Mouse (Mus musculus): ENCODE measurements around the gene Slc22a29. TPM values are rescaled to one million over a fixed set of nuclear protein-coding genes. Genes with fewer than 3 reads are reported as not detected.
"Not testable (repeated sequence)": the region's sequence is repeated elsewhere in the genome, so short reads cannot be mapped to it uniquely, and the experiment has no call there.

Slc22a29 gene
- 0.13 TPM in 1 of 2 replicates, not detected in the other for polyA plus RNA-seq (2015; fragmentation: Nextera tagmentation; extraction: Ambion mirVana)

GRCm38 (mm10) chr19:8218800-8219199 is at the start of gene Slc22a29:
TSS of gene Slc22a29 (minus strand) at chr19:8218900.
- no peak for ATAC-seq (ENCODE audit: low FRiP score, low read depth)
- no peaks in the 10 kb centered on the region for H3K9me3 ChIP-seq
- H3K4me1 ChIP-seq: no peaks in the 10 kb centered on the region
- no peak within 1 kb of the TSS for H3K4me3 ChIP-seq
- H3K27ac ChIP-seq: no peak within 1 kb of the TSS
- 83% methylated on average over 2 of the region's 2 CpGs for WGBS
- no peaks in the 10 kb centered on the region for H3K27me3 ChIP-seq
- no peak within 1 kb of the TSS for H3K9ac ChIP-seq
- H3K36me3 ChIP-seq: no peaks in the 10 kb centered on the region
- no peak within 1 kb of the TSS for H3K4me2 ChIP-seq (replicated peaks)

GRCm38 (mm10) chr19:8265324-8265723 is 46.6 kb upstream of the Slc22a29 start:
- H3K9me3 ChIP-seq: no peaks in the 10 kb centered on the region
- no peak overlapping the region for H3K4me2 ChIP-seq (replicated peaks)
- H3K4me1 ChIP-seq: no peaks in the 10 kb centered on the region
- no peaks in the 10 kb centered on the region for H3K27me3 ChIP-seq
- no peak overlapping the region for H3K4me3 ChIP-seq
- WGBS: 72% methylated on average over 3 of the region's 3 CpGs
- H3K27ac ChIP-seq: no peak overlapping the region
- no peak for ATAC-seq (ENCODE audit: low FRiP score, low read depth)
- H3K36me3 ChIP-seq: no peaks in the 10 kb centered on the region
- no peak overlapping the region for H3K9ac ChIP-seq

GRCm38 (mm10) chr19:8252705-8253037 is 34.0 kb upstream of the Slc22a29 start:
- Histone ChIP-seq H3K27me3 (no peaks in the 10 kb centered on the region), H3K36me3 (no peaks in the 10 kb centered on the region), H3K4me1 (no peaks in the 10 kb centered on the region), H3K9ac (peak overlapping the region; percentile 72), H3K27ac (peak overlapping the region; percentile 89), H3K4me3 (peak overlapping the region; percentile 64), H3K4me2 (replicated peaks) (peak overlapping the region; percentile 68), H3K9me3 (peaks cover 5% of the 10 kb centered on the region; the same call in 1 of the 2 replicates)
- WGBS: 34% methylated on average over 3 of the region's 3 CpGs
- peak; percentile 69 for ATAC-seq (ENCODE audit: low FRiP score, low read depth)

- Histone ChIP-seq H3K27ac (peak overlapping the region; percentile 89), H3K4me1 (no peaks in the 10 kb centered on the region), H3K27me3 (no peaks in the 10 kb centered on the region), H3K9ac (peak overlapping the region; percentile 72), H3K36me3 (no peaks in the 10 kb centered on the region), H3K4me2 (replicated peaks) (peak overlapping the region; percentile 68), H3K9me3 (peaks cover 5% of the 10 kb centered on the region; the same call in 1 of the 2 replicates), H3K4me3 (peak overlapping the region; percentile 64)
- ATAC-seq (ENCODE audit: low FRiP score, low read depth): peak; percentile 94
- WGBS: 6% methylated on average over 52 of the region's 58 CpGs
Measured at GRCm38 (mm10) chr19:8251896-8252704, 33.4 kb upstream of the Slc22a29 start.

GRCm38 (mm10) chr19:8228916-8229315 is 10.2 kb upstream of the Slc22a29 start:
- no peak overlapping the region for H3K9ac ChIP-seq
- H3K4me2 ChIP-seq (replicated peaks): no peak overlapping the region
- H3K9me3 ChIP-seq: no peaks in the 10 kb centered on the region
- ATAC-seq (ENCODE audit: low FRiP score, low read depth): no peak
- H3K27ac ChIP-seq: no peak overlapping the region
- no peak overlapping the region for H3K4me3 ChIP-seq
- H3K27me3 ChIP-seq: no peaks in the 10 kb centered on the region
- H3K4me1 ChIP-seq: no peaks in the 10 kb centered on the region
- H3K36me3 ChIP-seq: no peaks in the 10 kb centered on the region

GRCm38 (mm10) chr19:8148787-8149523 is 69.7 kb downstream of the Slc22a29 start:
- Histone ChIP-seq H3K4me1 (no peaks in the 10 kb centered on the region), H3K4me3 (no peak overlapping the region), H3K36me3 (no peaks in the 10 kb centered on the region), H3K27ac (no peak overlapping the region), H3K9ac (no peak overlapping the region), H3K27me3 (no peaks in the 10 kb centered on the region), H3K9me3 (peaks cover 9% of the 10 kb centered on the region; the same call in 1 of the 2 replicates), H3K4me2 (replicated peaks) (no peak overlapping the region)
- ATAC-seq (ENCODE audit: low FRiP score, low read depth): no peak
- WGBS: 57% methylated on average over 2 of the region's 2 CpGs

GRCm38 (mm10) chr19:8142716-8143115 is 76.0 kb downstream of the Slc22a29 start:
- H3K4me3 ChIP-seq; H3K36me3 ChIP-seq; H3K27me3 ChIP-seq; H3K4me1 ChIP-seq; H3K9me3 ChIP-seq; H3K4me2 ChIP-seq (replicated peaks); H3K9ac ChIP-seq; ATAC-seq (ENCODE audit: low FRiP score, low read depth); H3K27ac ChIP-seq: not testable (repeated sequence)
- WGBS: 73% methylated on average over 2 of the region's 2 CpGs

GRCm38 (mm10) chr19:8134127-8134841 is 84.4 kb downstream of the Slc22a29 start:
- WGBS: 57% methylated on average over 14 of the region's 14 CpGs
- not testable (repeated sequence) for H3K27me3 ChIP-seq, H3K9ac ChIP-seq, H3K36me3 ChIP-seq, H3K9me3 ChIP-seq, H3K4me1 ChIP-seq, H3K4me3 ChIP-seq, H3K27ac ChIP-seq
- peak overlapping the region; percentile 38; the same call in 1 of the 2 replicates for H3K4me2 ChIP-seq (replicated peaks)
- peak; percentile 79 for ATAC-seq (ENCODE audit: low FRiP score, low read depth)

GRCm38 (mm10) chr19:8131881-8132280 is 86.8 kb downstream of the Slc22a29 start, which contains the start of gene Slc22a28:
TSS of gene Slc22a28 (minus strand) at chr19:8131982.
- H3K9me3 ChIP-seq; H3K9ac ChIP-seq; H3K4me3 ChIP-seq; H3K4me2 ChIP-seq (replicated peaks); ATAC-seq (ENCODE audit: low FRiP score, low read depth); H3K27me3 ChIP-seq; H3K27ac ChIP-seq; H3K4me1 ChIP-seq; H3K36me3 ChIP-seq: not testable (repeated sequence)
- WGBS: 92% methylated on average over 2 of the region's 3 CpGs

Other genes starting within 250 kb of the Slc22a29 start
- gene Slc22a28, start 86.9 kb downstream of the Slc22a29 start, polyA plus RNA-seq (2015; fragmentation: Nextera tagmentation; extraction: Ambion mirVana): not detected in 2 replicates
- gene Slc22a30, start 186.2 kb upstream of the Slc22a29 start, polyA plus RNA-seq (2015; fragmentation: Nextera tagmentation; extraction: Ambion mirVana): not detected in 2 replicates